Mouse (Mus musculus) embryo, embryonic 9.5 days (tissue): Measurements from ENCODE around the gene Selenom.

Experiments
- DNase-seq: peaks from one replicate; pipeline ENCODE4 v3.0.0-alpha.2; 2017; ENCODE audit errors: extremely low spot score

The Selenom gene

DNA sequence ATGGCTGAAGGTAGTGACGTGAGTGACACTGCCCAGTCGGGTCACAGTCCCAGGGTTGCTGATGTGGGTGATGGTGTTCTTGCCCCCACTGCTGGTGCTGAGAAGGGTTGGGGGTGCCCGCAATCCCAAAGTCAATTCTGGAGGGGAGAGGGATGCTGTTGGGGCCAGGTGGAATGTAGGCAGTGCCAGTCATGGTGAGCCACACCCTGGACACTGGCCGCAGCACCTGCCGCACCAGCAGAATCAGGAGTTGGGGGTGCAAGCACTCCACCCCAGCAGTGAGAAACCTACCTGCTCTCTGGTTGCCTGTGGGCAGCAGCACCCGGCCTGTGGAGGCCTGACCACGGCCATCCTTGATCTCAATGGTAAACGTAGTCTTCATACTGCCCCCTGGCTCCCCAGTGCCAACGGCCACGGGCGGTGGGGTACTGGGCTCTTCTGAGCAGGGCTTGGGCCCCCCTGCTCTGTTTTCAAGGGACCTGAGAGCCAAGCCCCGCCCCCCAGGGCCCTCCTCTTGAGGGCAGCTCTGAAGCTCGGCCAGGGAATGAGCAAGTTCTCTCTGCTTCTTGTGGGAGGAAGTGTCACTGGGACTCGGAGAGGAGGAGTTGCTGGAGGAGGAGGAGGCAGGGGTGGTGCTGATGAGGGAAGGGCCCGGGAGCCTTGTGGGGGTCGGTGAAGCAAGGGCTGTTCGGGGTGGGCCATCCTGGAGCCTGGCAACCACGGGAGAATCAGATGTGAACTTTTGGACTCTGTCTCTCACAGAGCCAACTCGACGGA is 15.2 kb downstream of the Selenom start:
- no peak for DNase-seq

DNA sequence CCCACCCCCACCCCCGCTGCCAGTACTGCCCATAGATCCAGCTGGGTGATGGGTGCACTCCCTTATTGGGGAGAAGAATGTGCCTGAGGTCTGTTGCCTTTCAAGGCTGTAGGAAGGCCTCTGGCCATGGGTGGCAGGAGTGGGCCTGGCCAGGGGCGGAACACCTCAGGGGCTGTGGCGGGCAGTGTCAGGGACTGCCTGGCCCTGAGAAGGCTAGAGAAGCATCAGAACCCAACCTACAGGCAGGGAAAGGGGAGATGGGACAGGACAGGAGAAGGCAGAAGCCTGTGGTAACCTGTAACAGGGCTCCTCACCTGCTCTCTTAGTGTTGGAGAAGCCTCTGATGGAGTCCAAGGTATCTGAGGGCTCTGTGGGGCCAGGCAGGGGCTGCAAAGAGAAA is 16.2 kb downstream of the Selenom start:
- no peak for DNase-seq

DNA sequence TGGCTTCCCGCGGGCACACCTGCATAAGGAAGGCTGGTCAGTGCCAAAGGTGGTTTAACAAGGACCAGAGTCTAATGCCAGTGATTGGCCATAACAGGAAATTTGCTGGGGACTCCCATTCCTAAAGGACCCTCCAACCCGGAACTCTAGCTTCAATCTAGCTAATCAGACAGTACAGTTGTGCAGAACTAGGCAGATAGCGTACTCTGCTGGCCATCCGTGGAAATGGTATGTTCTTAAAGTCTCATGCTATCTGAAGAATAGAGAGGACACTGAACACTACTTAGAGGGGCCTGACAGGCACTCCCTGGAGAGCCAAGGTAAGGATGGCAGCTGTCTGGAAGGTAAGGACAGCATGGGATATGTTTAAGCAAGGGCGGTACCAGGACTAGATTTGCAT is 17.1 kb downstream of the Selenom start:
- DNase-seq = no peak

DNA sequence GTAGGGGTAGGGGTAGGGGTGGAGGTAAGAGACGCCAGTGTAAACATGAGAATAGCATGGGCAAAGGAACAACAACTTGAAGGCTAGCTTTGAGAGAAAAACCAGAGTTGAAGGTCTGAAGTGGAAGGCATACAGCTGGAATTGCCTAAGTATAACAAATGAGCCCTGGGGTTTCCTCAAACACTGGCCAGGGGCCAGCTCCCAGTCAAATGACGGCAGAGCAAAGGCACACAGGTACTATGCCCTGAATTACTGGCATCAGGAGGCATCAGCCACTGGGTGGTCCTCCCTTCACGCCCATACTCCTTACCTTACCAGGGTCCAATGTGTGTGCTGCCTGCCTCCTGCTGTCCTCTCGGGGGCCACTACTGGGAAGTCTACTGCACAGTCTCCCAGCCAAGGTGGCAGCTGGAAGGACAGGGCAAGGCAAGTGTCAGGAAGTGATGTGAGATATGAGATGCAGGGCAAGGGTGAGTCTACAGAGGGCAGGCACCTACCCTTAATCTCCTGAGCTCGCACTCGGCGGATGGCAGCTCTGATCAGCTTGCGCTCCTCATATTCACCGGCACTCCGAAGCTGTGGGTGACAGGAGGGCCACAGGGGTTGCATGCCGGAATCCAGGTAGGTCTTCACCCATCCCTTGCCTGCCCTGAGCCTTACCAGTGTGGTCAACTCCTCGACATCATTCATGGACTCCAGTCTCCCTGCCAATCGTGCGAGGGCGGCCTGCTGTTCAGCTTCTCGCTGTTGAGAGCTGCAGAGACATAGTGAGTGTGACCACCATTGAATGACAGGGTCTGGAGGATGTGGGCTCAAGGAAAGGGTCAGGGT is 17.8 kb downstream of the Selenom start:
- no peak for DNase-seq

DNA sequence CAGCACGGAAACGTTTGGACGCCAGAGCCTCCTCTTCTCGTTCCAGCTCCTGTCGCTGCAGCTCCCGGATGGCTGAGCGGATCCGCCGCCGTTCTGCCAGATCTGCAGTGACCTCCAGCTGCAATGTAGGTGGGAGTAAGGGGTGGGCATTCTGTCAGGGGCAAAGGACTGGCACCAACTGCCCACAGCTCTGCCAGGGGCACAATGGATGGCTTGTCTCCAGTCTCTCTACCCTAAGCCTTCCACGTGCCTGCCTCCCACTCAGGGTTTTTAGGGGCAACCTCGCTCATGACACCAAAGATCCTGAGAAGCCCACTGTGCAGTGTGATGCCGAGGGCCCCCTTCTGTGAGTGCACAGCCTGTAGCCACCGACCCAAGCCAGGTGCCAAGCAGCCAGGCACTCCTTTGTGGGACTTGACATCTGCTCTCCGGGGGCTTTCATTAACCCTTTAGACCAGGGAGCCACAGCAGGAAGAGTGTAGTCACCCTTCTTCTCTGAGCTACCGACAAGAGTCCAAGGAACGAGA is 19.0 kb downstream of the Selenom start:
- DNase-seq = no peak

DNA sequence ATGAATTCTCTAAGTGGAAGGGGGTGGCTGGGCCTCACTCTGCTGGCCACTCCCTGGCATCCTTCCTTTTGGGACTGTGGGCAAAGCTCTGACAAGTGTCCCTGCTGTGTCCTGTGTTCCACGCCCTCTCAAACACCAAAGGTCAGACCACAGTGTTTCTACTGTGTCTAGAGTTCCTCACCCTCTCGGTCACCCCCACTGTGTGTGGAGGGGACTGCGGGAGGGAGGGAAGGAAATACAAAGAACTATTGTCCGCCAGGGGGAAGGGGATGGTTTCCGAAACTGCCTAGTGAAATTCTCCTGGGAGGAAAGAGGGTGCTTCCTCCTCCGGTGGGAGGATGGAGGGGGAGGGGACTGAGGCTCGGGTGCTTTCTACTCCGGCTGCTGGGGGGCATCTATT is 20.5 kb downstream of the Selenom start:
- no peak for DNase-seq

DNA sequence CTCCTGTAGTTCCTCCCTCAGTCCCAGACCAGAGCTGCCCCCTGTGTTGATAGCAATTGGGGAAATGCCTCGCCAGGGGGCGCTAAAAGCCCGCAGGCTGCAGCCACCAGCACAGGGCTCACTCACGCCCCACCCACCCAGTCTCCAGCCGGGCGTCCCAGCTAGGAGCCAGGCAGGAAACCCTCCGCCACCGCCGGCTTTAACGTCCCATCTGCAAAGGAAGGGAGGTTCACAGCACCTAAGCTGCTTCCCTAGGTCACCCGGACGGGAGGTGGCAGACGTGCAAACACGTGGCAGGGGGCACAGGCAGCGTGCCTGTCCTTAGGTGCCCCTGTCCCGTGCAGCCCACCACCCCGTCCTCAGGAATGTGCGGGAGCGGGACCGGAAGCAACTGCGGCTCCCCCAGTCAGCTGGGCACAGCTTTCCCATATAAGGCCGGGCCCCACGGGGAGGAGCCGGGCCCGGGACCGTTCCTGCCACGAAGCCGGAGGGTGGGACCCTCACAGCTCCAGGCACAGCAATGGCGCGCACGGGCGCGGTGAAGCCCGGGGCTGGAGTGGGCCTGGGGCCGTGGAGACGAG is 21.0 kb downstream of the Selenom start:
- DNase-seq = peak; percentile 95

DNA sequence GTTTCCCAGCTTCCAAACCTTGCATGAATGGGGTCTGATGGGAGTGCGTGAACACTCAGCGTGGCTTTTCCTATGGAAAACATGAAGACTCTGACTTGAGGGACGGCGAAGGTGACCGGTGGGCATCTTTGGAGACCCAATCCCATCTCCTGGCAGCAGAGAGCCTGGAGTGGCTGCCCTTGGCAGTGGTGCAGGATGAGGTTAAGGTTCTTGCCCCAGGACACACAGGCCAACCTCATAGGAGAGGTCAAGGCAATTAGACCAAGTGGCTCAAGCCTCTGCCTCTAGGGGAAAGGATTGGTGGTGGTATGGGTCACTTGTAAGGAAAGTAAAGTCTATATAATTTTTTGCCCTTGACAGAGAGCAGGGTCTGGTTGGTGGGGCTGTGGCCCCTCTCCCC is 21.6 kb downstream of the Selenom start:
- DNase-seq = no peak

DNA sequence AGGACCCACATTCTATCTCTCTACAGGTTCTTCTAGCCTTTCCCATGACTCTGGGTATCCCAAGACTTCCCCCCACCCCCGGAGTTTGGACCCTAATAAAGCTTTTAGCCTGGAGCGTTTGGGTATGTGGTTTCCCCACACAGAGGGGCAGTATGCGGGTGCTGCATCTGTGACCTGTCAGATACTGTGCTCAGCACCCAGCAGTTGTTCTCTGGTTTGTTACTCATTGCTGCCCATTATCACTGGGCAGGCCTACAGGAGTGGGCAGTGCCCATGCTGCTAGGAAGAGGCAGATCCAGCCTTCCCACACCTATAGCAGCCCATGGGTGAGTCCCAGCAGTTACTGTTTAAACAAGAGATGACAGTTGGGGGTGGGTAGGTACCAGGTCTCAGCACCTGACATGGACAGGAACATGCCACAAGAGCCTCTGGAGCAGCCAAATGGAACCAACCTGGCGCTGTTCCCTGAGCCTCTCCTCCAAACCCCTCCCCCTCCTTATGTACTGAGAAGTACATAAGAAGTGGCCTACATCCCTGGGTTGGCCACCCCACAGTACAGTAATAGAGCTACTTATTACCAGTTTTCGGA is 22.4 kb downstream of the Selenom start:
- no peak for DNase-seq

DNA sequence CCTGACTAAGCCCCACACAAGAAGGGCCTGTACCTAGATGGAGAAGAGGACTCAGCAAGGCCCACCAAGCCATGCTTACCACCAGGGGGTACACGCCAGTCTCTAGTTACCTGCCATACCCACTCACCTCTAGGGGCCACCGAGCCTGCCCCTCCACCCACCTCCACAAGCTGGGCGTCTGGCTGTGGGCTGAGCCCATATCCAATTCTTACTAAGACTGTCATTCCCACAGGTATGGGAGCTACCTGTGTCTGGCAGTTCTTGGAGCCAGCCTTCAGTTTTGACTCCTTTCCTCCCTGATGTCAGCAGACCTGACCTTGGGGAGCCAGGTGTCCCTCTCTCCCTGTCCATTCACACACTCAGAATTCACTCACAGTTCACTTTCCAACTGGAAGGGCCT is 23.2 kb downstream of the Selenom start:
- no peak for DNase-seq

DNA sequence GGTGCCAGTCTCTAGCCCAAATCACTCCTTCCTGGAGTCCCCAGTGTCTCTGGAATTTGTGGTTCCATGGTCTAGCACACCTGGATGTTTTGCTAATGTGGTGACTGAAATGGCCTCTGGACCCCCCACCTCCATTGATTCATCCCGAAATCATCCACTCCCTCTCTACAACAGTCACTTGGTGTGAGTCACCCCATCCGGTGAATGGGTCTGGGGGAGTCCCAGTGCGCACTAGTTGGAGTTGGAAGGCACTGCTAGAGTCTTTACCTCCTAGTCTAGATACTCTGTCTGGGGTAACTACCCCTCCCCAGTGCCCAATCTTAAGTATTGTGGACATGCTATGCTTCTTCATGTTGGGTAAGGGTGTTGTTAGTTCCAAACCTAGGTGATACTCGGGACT is 23.9 kb downstream of the Selenom start:
- no peak for DNase-seq

DNA sequence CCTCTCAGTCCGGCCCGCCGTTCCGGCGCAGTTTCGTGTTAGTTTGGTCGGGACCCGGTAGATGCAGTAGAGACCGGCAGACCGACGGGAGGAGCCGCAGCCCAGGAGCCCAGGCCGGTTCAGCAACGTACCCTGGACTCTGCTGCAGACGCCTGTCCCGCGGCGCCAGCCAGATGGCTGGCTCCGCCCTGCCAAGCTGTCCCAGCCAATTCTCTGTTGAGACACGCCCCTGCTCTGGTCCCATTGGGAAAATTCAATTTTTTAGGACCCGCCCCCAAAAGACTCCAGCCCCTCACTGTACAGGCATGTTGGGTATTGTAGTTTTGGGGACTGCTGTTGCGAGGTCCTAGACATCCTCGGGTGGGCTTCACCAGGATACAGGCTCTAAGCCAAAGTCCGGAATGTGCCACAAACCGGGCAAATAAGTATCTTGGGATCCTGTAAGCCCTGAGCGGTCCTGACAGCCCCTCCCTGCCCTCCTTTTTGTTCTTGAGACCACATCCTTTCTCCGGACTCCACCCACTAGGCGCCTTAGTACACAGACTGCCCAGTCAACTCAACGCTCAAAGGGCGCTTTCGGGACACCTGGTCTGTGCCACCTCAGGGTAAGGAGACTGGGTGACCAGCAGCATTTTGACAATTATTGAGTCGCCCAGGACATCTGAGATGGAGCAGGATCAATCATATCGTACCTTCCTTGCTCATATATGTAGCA is 24.8 kb downstream of the Selenom start:
- DNase-seq = peak; percentile 94

DNA sequence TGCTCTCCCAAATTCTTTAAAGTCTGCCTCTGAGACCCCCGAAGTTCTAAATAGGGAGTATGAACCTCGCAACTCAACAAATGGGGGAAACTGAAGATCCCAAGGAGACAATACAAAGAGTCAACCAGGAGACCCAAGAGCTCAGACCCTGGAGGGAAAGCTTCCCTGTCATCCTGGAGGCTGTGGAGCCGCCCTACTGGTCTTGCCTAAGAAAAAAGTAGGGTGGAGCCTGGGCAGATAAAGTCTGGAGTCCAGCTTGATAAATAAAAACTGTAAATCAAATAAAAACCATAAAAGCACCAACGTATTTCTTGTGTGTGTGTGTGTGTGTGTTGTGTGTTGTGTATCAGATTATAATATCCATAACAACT is 25.3 kb downstream of the Selenom start:
- no peak for DNase-seq

DNA sequence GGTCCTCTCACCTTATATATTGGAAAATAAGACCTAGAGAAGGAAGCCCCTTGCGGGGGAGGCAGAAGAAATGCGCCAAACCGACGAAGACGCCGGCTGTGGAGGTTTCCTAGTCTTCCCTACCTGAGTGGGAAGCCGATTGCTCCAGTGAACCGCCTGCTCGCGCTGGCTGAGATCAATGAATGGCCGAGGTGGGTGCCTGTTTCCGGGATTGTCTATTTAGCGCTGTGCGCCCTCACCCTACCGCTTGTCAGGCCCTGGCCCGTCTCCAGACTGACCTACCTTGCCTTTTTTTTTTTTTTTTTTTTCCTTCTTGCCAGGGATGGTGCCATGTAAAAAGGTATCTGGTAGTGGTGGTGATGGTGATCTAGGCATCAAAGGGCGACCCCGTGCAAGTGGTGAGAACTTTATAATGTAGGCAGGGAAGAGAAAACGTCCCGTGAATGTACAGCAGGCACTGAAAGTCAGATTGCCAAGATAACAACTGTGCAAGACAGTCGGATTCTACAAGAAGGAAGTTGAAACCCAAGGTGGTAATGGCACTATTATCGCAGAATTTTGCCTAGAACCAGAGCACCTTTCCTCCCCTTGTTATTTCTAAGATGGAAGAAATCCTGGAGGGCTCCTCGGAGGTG is 26.1 kb downstream of the Selenom start, which contains the start of gene Smtn:
TSS of gene Smtn (minus strand) at position 162 of the 635 bp plus-strand sequence.
- no peak for DNase-seq

DNA sequence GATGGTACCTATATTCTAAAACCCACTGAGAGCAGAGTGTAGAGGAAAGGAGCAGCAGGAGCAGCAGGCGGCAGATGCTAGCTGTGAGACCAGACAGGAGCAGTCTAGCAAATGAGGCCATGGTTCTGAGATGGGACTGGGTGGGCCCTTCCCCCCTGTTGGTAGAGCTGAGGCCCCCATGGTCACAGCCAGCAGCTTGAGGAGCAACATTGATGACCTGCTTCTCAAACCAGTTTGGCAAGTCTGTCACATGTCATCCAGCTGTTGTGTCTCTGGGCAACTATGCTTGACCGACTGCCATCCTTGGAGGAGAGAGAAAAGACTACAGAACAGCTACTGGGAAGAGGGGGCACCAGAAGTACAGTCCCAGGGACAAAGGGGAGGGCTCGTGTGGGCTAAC is 27.4 kb downstream of the Selenom start:
- DNase-seq = no peak

DNA sequence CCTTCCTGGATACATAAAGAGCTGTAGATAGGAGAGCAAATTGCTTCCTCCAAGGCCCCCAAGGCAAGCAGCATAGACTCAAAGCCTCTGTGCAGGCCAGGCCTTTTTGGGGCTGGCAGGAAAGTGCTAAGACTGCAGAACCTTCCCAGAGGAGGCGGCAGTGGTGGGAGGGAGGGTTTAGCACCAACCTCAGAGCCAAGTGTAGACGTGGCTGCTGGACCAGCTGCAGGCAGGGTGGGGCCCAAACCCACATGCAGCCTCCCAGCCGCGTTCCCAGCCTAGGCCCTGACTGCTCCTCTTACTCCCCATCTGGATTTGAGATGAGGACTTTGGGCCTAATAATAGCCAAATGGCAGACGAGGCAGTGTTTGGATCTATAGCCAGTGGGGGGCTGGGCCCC is 28.5 kb downstream of the Selenom start:
- no peak for DNase-seq

DNA sequence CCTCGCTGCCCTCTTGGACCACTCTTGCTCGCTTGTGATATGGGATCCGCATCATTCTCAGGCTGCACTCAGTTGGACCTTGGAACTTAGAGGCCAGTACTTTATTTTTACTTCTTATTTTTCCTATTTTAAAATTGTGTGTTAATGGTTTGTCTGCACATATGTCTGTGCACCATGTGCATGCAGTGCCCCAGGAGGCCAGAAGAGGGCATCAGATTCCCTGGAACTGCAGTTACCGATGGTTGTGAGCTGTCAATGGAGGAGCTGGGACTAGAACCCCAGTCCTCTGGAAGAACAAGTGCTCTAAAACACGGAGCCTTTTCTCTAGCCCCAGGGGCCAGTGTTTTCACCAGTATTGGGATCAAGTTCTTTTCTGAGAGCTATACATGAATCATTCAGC is 29.9 kb downstream of the Selenom start:
- DNase-seq = no peak

DNA sequence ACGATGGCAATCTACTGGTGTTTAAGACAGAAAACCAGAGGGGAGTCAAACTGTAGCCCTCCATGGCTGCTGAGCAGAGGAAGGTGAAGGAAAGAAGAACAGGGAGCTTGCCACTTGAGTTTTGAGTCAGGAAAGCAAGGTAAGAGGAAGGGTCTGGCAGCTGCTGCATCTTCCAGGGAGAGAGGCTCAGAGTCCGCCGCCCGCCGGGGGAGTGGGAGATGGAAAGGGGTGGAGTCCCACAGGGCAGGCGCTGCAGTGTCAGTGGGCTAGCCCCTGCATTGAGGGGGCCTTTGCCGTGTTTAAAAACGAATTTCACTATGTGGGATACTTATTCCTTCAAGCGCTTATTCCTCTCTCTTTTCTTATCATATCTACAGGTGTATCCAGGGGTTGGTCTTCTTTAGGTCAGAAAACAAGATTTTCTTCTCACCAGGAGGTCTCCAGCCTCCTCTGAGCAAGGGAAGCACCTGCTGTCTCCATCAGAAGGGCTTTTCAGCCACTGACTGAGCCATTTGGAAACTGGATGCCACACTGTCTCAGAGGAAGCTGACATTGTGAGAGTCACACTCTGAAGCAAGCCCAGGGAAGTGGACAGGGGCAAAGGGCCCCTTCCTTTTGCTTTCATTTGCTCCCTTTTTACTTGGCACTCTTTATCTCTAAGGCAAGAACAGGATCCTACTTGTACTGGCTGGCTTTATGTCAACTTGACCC is 31.2 kb downstream of the Selenom start:
- no peak for DNase-seq

DNA sequence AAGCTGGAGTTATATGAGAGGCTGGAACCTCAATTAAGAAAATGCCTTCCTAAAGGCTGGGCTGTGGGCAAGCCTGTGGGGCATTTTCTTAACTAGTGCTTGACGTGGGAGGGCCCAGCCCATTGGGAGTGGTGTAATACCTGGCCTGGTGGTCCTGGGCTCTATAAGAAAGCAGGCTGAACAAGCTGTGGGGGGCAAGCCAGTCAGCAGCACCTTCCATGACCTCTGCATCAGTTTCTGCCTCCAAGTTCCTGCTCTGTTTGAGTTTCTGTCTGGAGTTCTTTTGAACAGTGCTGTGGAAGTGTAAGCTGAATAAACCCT is 31.7 kb downstream of the Selenom start:
- no peak for DNase-seq

DNA sequence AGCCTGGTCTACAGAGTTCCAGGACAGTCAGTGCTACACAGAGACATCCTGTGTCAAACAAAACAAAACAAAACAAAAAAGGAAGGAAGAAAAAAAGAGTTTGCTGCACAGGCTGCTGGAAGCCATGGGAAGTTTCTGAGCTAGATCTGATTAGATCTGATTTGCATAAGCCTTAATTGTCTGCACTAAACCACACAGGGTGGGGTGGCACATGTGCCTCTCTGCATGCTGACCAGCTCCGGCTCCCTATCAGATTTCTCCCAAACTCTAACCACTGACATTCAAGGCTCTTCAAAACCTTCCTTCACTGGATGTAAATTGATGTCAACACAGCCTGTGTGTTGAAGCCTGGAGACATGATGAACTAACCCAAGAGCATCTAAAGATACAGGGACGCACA is 32.6 kb downstream of the Selenom start:
- DNase-seq = no peak

DNA sequence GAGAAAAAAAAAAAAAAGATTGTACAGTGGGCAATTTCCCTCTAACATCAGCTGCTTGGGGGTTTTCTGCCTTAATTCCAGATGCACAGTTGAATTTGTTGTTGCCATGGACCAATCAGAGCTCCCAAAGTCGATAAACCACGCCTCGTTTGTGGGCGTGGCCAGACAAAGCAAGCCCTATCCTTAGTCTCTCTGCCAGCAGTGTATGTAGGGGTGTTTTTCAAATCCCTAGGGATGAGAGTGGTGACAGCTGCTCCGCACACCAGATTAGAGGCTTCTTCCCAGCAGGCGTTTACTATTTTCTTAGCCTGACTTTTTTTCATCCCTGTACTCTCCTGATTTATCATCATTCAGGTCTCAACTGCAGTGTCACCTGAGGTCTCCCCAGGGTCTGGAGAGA is 33.5 kb downstream of the Selenom start:
- DNase-seq = no peak
